Mouse (Mus musculus) liver, postnatal 0 days (tissue): ENCODE measurements around the gene Defb35. TPM values are rescaled to one million over a fixed set of nuclear protein-coding genes. Genes with fewer than 3 reads are reported as not detected.
A peak's percentile ranks its signal among the peaks of the same experiment; 100 is the strongest.

Source experiments
- ATAC-seq: fragments of 200-750 bp; cut with Nextera tagmentation; 2 replicates; pipeline ENCODE4 v1.8.0; 2017; ENCODE audit warnings: mild to moderate bottlenecking, moderate library complexity
- DNase-seq: peaks from one replicate; pipeline ENCODE4 v3.0.0-alpha.2; 2016
- H3K27ac ChIP-seq: fragments of 300-500 bp; sonication (generic); 2 replicates; pipeline ENCODE4 v1.5.1; 2014; ENCODE audit warnings: antibody characterized with exemption, moderate library complexity, mild to moderate bottlenecking, low read depth
- H3K27me3 ChIP-seq: fragments of 300-500 bp; sonication (generic); 2 replicates; pipeline ENCODE4 v1.6.1; 2014; ENCODE audit warnings: low read length, control low read depth, mixed read lengths; ENCODE audit not compliant: insufficient read depth
- H3K36me3 ChIP-seq: fragments of 300-500 bp; sonication (generic); replicated peaks from 2 replicates; pipeline ENCODE4 v1.6.1; 2014; ENCODE audit warnings: mild to moderate bottlenecking, control low read depth, low read length, moderate library complexity, mixed read lengths; ENCODE audit not compliant: insufficient read depth
- H3K4me1 ChIP-seq: fragments of 300-500 bp; sonication (generic); 2 replicates; pipeline ENCODE4 v1.6.1; 2014; ENCODE audit warnings: antibody characterized with exemption, mild to moderate bottlenecking, control low read depth; ENCODE audit not compliant: insufficient read depth
- H3K4me2 ChIP-seq: fragments of 300-500 bp; sonication (generic); 2 replicates; pipeline ENCODE4 v1.6.1; 2014; ENCODE audit warnings: low read depth, mild to moderate bottlenecking, low read length, moderate library complexity, mixed read lengths
- H3K4me3 ChIP-seq: fragments of 300-500 bp; sonication (generic); 2 replicates; pipeline ENCODE4 v1.5.1; 2014; ENCODE audit warnings: low read depth, low read length
- H3K9ac ChIP-seq: fragments of 300-500 bp; sonication (generic); replicated peaks from 2 replicates; pipeline ENCODE4 v1.6.1; 2014; ENCODE audit warnings: mild to moderate bottlenecking, moderate library complexity
- H3K9me3 ChIP-seq: fragments of 300-500 bp; sonication (generic); 2 replicates; pipeline ENCODE4 v1.6.1; 2016; ENCODE audit warnings: mild to moderate bottlenecking, control low read depth, low read length, mixed read lengths
- CTCF ChIP-seq: sonication (generic); IDR thresholded peaks from 2 replicates; pipeline ENCODE4 v1.5.1; 2016; ENCODE audit warnings: antibody characterized with exemption, low read depth
- EP300 ChIP-seq: IDR thresholded peaks from 2 replicates; pipeline ENCODE4 v1.6.1; 2016; ENCODE audit warnings: antibody characterized with exemption, low read depth, mild to moderate bottlenecking
- WGBS: fragments of 180-500 bp; shearing (Covaris S2); extraction: QIAGEN DNeasy Blood & Tissue Kit; methylation state at CpG from one replicate; pipeline ENCODE4 v1.1.7; 2014; ENCODE audit not compliant: insufficient replicate concordance; 5-methylcytosine and 5-hydroxymethylcytosine counted together
- polyA plus RNA-seq: library from polyadenylated mRNA; unstranded; fragments of >200 nt; fragmentation: Nextera tagmentation; extraction: Ambion mirVana; gene quantifications from 2 replicates; pipeline ENCODE4 v1.2.1, GENCODE M21; 2015

The Defb35 gene
- polyA plus RNA-seq, 1 experiment from 2014 or later: not detected

GRCm38 (mm10) chr8:21946462-21946861 is 8.3 kb downstream of the Defb35 start, which contains the start of gene Defb13:
Gene Defb13, plus strand, starts transcription at chr8:21946762.
- DNase-seq: no peak
- TF ChIP-seq EP300 (no peak), CTCF (no peak)
- 80% methylated on average over 6 of the region's 6 CpGs for WGBS
- Histone ChIP-seq H3K4me2 (no peak within 1 kb of the TSS), H3K4me3 (no peak within 1 kb of the TSS), H3K27ac (no peak within 1 kb of the TSS), H3K9me3 (no peaks in the 10 kb centered on the region), H3K36me3 (no peaks in the 10 kb centered on the region), H3K4me1 (no peaks in the 10 kb centered on the region), H3K9ac (no peak within 1 kb of the TSS), H3K27me3 (no peaks in the 10 kb centered on the region)
- ATAC-seq: no peak

- WGBS: 72% methylated on average over 9 of the region's 9 CpGs
- DNase-seq (no peak), ATAC-seq (no peak)
- Histone ChIP-seq H3K4me3 (no peak overlapping the region), H3K9me3 (no peaks in the 10 kb centered on the region), H3K36me3 (no peaks in the 10 kb centered on the region), H3K27ac (no peak overlapping the region), H3K4me2 (no peak overlapping the region), H3K27me3 (no peaks in the 10 kb centered on the region), H3K9ac (no peak overlapping the region), H3K4me1 (no peaks in the 10 kb centered on the region)
- TF ChIP-seq CTCF (no peak), EP300 (no peak)
These were observed 9.3 kb downstream of the Defb35 start for GRCm38 (mm10) chr8:21947311-21948017.

GRCm38 (mm10) chr8:21955321-21955720 is 17.2 kb downstream of the Defb35 start:
- no peak overlapping the region for H3K4me3 ChIP-seq
- H3K27ac ChIP-seq: no peak overlapping the region
- DNase-seq (peak; percentile 40), ATAC-seq (no peak)
- no peaks in the 10 kb centered on the region for H3K36me3 ChIP-seq
- 5% methylated on average over 9 of the region's 9 CpGs for WGBS
- H3K9me3 ChIP-seq: no peaks in the 10 kb centered on the region
- no peak overlapping the region for H3K4me2 ChIP-seq
- no peaks in the 10 kb centered on the region for H3K4me1 ChIP-seq
- no peaks in the 10 kb centered on the region for H3K27me3 ChIP-seq
- TF ChIP-seq CTCF (peak; percentile 81), EP300 (no peak)
- H3K9ac ChIP-seq: no peak overlapping the region

GRCm38 (mm10) chr8:21956336-21956735 is 18.2 kb downstream of the Defb35 start:
- DNase-seq (no peak), ATAC-seq (no peak)
- Histone ChIP-seq H3K27ac (no peak overlapping the region), H3K4me3 (no peak overlapping the region), H3K4me1 (no peaks in the 10 kb centered on the region), H3K4me2 (no peak overlapping the region), H3K9ac (no peak overlapping the region), H3K9me3 (no peaks in the 10 kb centered on the region), H3K27me3 (no peaks in the 10 kb centered on the region), H3K36me3 (no peaks in the 10 kb centered on the region)
- no peak for TF ChIP-seq CTCF
- 72% methylated on average over 3 of the region's 3 CpGs for WGBS

GRCm38 (mm10) chr8:21958414-21958813 is 20.3 kb downstream of the Defb35 start, which contains the start of gene Fam90a1a:
Gene Fam90a1a, plus strand, starts transcription at chr8:21958714.
- H3K4me3 ChIP-seq: no peak within 1 kb of the TSS
- ATAC-seq (no peak), DNase-seq (no peak)
- TF ChIP-seq EP300: no peak
- TF ChIP-seq CTCF: no peak
- no peak within 1 kb of the TSS for H3K4me2 ChIP-seq
- no peaks in the 10 kb centered on the region for H3K36me3 ChIP-seq
- no peaks in the 10 kb centered on the region for H3K27me3 ChIP-seq
- H3K9me3 ChIP-seq: no peaks in the 10 kb centered on the region
- no peak within 1 kb of the TSS for H3K27ac ChIP-seq
- no peaks in the 10 kb centered on the region for H3K4me1 ChIP-seq
- WGBS: 74% methylated on average over 2 of the region's 2 CpGs
- no peak within 1 kb of the TSS for H3K9ac ChIP-seq

GRCm38 (mm10) chr8:21966646-21967045 is 28.5 kb downstream of the Defb35 start:
- no peaks in the 10 kb centered on the region for H3K27me3 ChIP-seq
- DNase-seq (no peak), ATAC-seq (no peak)
- H3K4me1 ChIP-seq: no peaks in the 10 kb centered on the region
- H3K9ac ChIP-seq: no peak overlapping the region
- H3K27ac ChIP-seq: no peak overlapping the region
- H3K9me3 ChIP-seq: no peaks in the 10 kb centered on the region
- no peak for TF ChIP-seq CTCF
- no peak for TF ChIP-seq EP300
- H3K4me2 ChIP-seq: no peak overlapping the region
- 59% methylated on average over 1 of the region's 1 CpGs for WGBS
- no peaks in the 10 kb centered on the region for H3K36me3 ChIP-seq
- no peak overlapping the region for H3K4me3 ChIP-seq

GRCm38 (mm10) chr8:21969475-21969874 is 31.3 kb downstream of the Defb35 start, which contains the start of gene Ccdc70:
Gene Ccdc70, plus strand, starts transcription at chr8:21969775.
- TF ChIP-seq CTCF: no peak
- no peak for TF ChIP-seq EP300
- WGBS: 66% methylated on average over 3 of the region's 3 CpGs
- Histone ChIP-seq H3K27me3 (no peaks in the 10 kb centered on the region), H3K4me1 (no peaks in the 10 kb centered on the region), H3K27ac (no peak within 1 kb of the TSS), H3K4me3 (no peak within 1 kb of the TSS), H3K9me3 (no peaks in the 10 kb centered on the region), H3K36me3 (no peaks in the 10 kb centered on the region), H3K4me2 (no peak within 1 kb of the TSS), H3K9ac (no peak within 1 kb of the TSS)
- no peak for DNase-seq
- ATAC-seq: no peak
